8 mouse cellular contexts compared by ENCODE assay signal in genomic region chr9:57521056-57521911, GRCm38 (mm10). TPM values are rescaled to one million over a fixed set of nuclear protein-coding genes. Genes with fewer than 3 reads are reported as not detected.
A peak's percentile ranks its signal among the peaks of the same experiment; 100 is the strongest.
DNase-seq lines count a peak whose midpoint lies in the region; ATAC-seq and TF ChIP-seq lines count a peak whose summit lies in the region.

TSS of gene Cox5a (plus strand) at chr9:57521274.

- TF ChIP-seq POLR2A in bone marrow macrophage, adult 2 months (IDR thresholded peaks at IDR 0.05; ENCODE audit: borderline replicate concordance, low read depth, low read length) = no peak
- TF ChIP-seq POLR2A in embryonic fibroblast, embryonic 13.5 days (IDR thresholded peaks at IDR 0.05; ENCODE audit: low read depth, low read length) = peak; percentile 99

- H3K4me3 ChIP-seq in bone marrow macrophage, adult 2 months (ENCODE audit: insufficient read depth, low read length) = peak within 1 kb of the TSS; percentile 82
- H3K4me3 ChIP-seq in embryonic fibroblast, embryonic 13.5 days (ENCODE audit: insufficient read depth, low read length) = peak within 1 kb of the TSS; percentile 99
- peak within 1 kb of the TSS; percentile 88 for H3K4me3 ChIP-seq in kidney, embryonic 15.5 days (replicated peaks)

- no peaks in the 10 kb centered on the region for H3K9me3 ChIP-seq in kidney, embryonic 15.5 days (replicated peaks)

- ATAC-seq in kidney, embryonic 15.5 days (replicated peaks; ENCODE audit: low FRiP score) = peak; percentile 98
- ATAC-seq in monocyte, adult 5-6 weeks (replicated peaks; ENCODE audit: insufficient number of reproducible peaks, low FRiP score, low TSS enrichment, poor library complexity, severe bottlenecking) = peak; percentile 87

- peak; percentile 94 for DNase-seq in A20 (ENCODE audit: low read depth, low spot score)
- DNase-seq in heart, adult 9 months (ENCODE audit: low spot score in 2 of 2) = peak; percentile 95
- peak; percentile 95 for DNase-seq in liver
- DNase-seq in spleen, postnatal 4 days (ENCODE audit: low spot score in 2 of 2) = peak; percentile 91 to 95

- WGBS in kidney, embryonic 15.5 days = under 1% methylated on average over 94 of the region's 95 CpGs

- peak within 1 kb of the TSS; percentile 70 for H3K4me2 ChIP-seq in kidney, embryonic 15.5 days

- peak within 1 kb of the TSS; percentile 94 for H3K9ac ChIP-seq in kidney, embryonic 15.5 days

- no peaks in the 10 kb centered on the region for H3K27me3 ChIP-seq in kidney, embryonic 15.5 days

- H3K4me1 ChIP-seq in bone marrow macrophage, adult 2 months (ENCODE audit: control insufficient read depth, insufficient read depth, low read length) = peaks cover 25% of the 10 kb centered on the region
- H3K4me1 ChIP-seq in embryonic fibroblast, embryonic 13.5 days (ENCODE audit: control insufficient read depth, insufficient read depth, low read length) = peaks cover 11% of the 10 kb centered on the region; the same call in 1 of the 2 replicates
- peaks cover 32% of the 10 kb centered on the region for H3K4me1 ChIP-seq in kidney, embryonic 15.5 days

- no peaks in the 10 kb centered on the region for H3K36me3 ChIP-seq in kidney, embryonic 15.5 days

- H3K27ac ChIP-seq in bone marrow macrophage, adult 2 months (ENCODE audit: insufficient read depth, low read depth, low read length) = peak within 1 kb of the TSS; percentile 77
- H3K27ac ChIP-seq in embryonic fibroblast, embryonic 13.5 days (ENCODE audit: insufficient read depth, low read length) = peak within 1 kb of the TSS; percentile 70
- H3K27ac ChIP-seq in kidney, embryonic 15.5 days = peak within 1 kb of the TSS; percentile 95

- TF ChIP-seq CTCF in bone marrow macrophage, adult 2 months (IDR thresholded peaks at IDR 0.05; ENCODE audit: low read depth, low read length) = no peak
- no peak for TF ChIP-seq CTCF in embryonic fibroblast, embryonic 13.5 days (IDR thresholded peaks at IDR 0.05; ENCODE audit: borderline replicate concordance, insufficient read depth, low read length)

RNA-seq across cellular contexts. Expression of gene Cox5a, which starts in this region (rescaled TPM):
- polyA plus RNA-seq in bone marrow macrophage, adult 2 months (2012; ENCODE audit: insufficient read depth, insufficient read length, missing spikeins) = 346 and 384 TPM in 2 replicates
- polyA plus RNA-seq in embryonic fibroblast, embryonic 13.5 days (2011; ENCODE audit: insufficient read length, low read depth, missing spikeins) = 252 and 293 TPM in 2 replicates
- 673 and 729 TPM in 2 replicates for polyA plus RNA-seq in kidney, embryonic 15.5 days (2015; fragmentation: Nextera tagmentation; extraction: Ambion mirVana)
- total RNA-seq in monocyte, adult 5-6 weeks (2017) = 54.8 to 108 TPM (median 74.5 TPM) in 3 replicates

Comparison
In these comparisons a context has a peak if more than half of its experiments do, and no peak if none do; other contexts are left out.
1. Peak in every context shown above with its lines: DNase-seq, ATAC-seq, H3K4me3 ChIP-seq and H3K27ac ChIP-seq.